Mouse (Mus musculus): ENCODE measurements around the gene Lrrc15. TPM values are rescaled to one million over a fixed set of nuclear protein-coding genes. Genes with fewer than 3 reads are reported as not detected.
A peak's percentile ranks its signal among the peaks of the same experiment; 100 is the strongest.

Gene Lrrc15
- polyA plus RNA-seq, 1 experiment from 2014 or later = 1.1 TPM

GRCm38 (mm10) chr16:30302686-30303085 lies 19.6 kb upstream of the Lrrc15 start:
- WGBS = 79% methylated on average over 6 of the region's 6 CpGs
- H3K9ac ChIP-seq = no peak overlapping the region
- H3K36me3 ChIP-seq = no peaks in the 10 kb centered on the region
- no peak overlapping the region for H3K27ac ChIP-seq
- peaks cover 22% of the 10 kb centered on the region for H3K27me3 ChIP-seq
- ATAC-seq (ENCODE audit: insufficient number of reproducible peaks, insufficient read depth, low FRiP score, low TSS enrichment) = no peak
- H3K4me3 ChIP-seq = no peak overlapping the region
- H3K4me1 ChIP-seq = no peaks in the 10 kb centered on the region
- no peaks in the 10 kb centered on the region for H3K9me3 ChIP-seq
- no peak overlapping the region for H3K4me2 ChIP-seq (replicated peaks)

GRCm38 (mm10) chr16:30299711-30300277 lies 16.7 kb upstream of the Lrrc15 start:
- Histone ChIP-seq H3K27me3 (0 out of 2 replicates have a peak, but pooled peaks cover 5% of the 10 kb centered on the region), H3K4me3 (no peak overlapping the region), H3K9me3 (no peaks in the 10 kb centered on the region), H3K27ac (no peak overlapping the region), H3K4me2 (replicated peaks) (no peak overlapping the region), H3K36me3 (no peaks in the 10 kb centered on the region), H3K4me1 (no peaks in the 10 kb centered on the region), H3K9ac (no peak overlapping the region)
- WGBS = 64% methylated on average over 10 of the region's 10 CpGs
- no peak for ATAC-seq (ENCODE audit: insufficient number of reproducible peaks, insufficient read depth, low FRiP score, low TSS enrichment)

- Histone ChIP-seq H3K27me3 (no peaks in the 10 kb centered on the region), H3K9ac (no peak overlapping the region), H3K4me2 (replicated peaks) (no peak overlapping the region), H3K4me1 (no peaks in the 10 kb centered on the region), H3K36me3 (no peaks in the 10 kb centered on the region), H3K27ac (no peak overlapping the region), H3K9me3 (no peaks in the 10 kb centered on the region), H3K4me3 (no peak overlapping the region)
- ATAC-seq (ENCODE audit: insufficient number of reproducible peaks, insufficient read depth, low FRiP score, low TSS enrichment) = no peak
- WGBS = 80% methylated on average over 7 of the region's 7 CpGs
These were observed 14.4 kb upstream of the Lrrc15 start for GRCm38 (mm10) chr16:30297450-30297849.

GRCm38 (mm10) chr16:30296601-30297275 lies 13.7 kb upstream of the Lrrc15 start:
- Histone ChIP-seq H3K27me3 (no peaks in the 10 kb centered on the region), H3K27ac (no peak overlapping the region), H3K9ac (no peak overlapping the region), H3K4me1 (no peaks in the 10 kb centered on the region), H3K36me3 (no peaks in the 10 kb centered on the region), H3K4me3 (no peak overlapping the region), H3K9me3 (no peaks in the 10 kb centered on the region), H3K4me2 (replicated peaks) (no peak overlapping the region)
- WGBS = 84% methylated on average over 11 of the region's 11 CpGs
- no peak for ATAC-seq (ENCODE audit: insufficient number of reproducible peaks, insufficient read depth, low FRiP score, low TSS enrichment)

- no peaks in the 10 kb centered on the region for H3K4me1 ChIP-seq
- WGBS = 85% methylated on average over 7 of the region's 7 CpGs
- no peaks in the 10 kb centered on the region for H3K36me3 ChIP-seq
- ATAC-seq (ENCODE audit: insufficient number of reproducible peaks, insufficient read depth, low FRiP score, low TSS enrichment) = no peak
- no peak overlapping the region for H3K4me3 ChIP-seq
- H3K27me3 ChIP-seq = no peaks in the 10 kb centered on the region
- H3K9me3 ChIP-seq = no peaks in the 10 kb centered on the region
- H3K4me2 ChIP-seq (replicated peaks) = no peak overlapping the region
- no peak overlapping the region for H3K27ac ChIP-seq
- H3K9ac ChIP-seq = no peak overlapping the region
These were observed 12.1 kb upstream of the Lrrc15 start for GRCm38 (mm10) chr16:30295106-30295505.

- no peaks in the 10 kb centered on the region for H3K9me3 ChIP-seq
- WGBS = 93% methylated on average over 6 of the region's 6 CpGs
- no peak for ATAC-seq (ENCODE audit: insufficient number of reproducible peaks, insufficient read depth, low FRiP score, low TSS enrichment)
- H3K4me1 ChIP-seq = peaks cover 8% of the 10 kb centered on the region
- 0 out of 2 replicates have a peak, but pooled peaks cover 3% of the 10 kb centered on the region for H3K27me3 ChIP-seq
- H3K36me3 ChIP-seq = no peaks in the 10 kb centered on the region
- H3K4me2 ChIP-seq (replicated peaks) = no peak overlapping the region
- no peak overlapping the region for H3K9ac ChIP-seq
- no peak overlapping the region for H3K4me3 ChIP-seq
- H3K27ac ChIP-seq = no peak overlapping the region
These were observed 7.4 kb upstream of the Lrrc15 start for GRCm38 (mm10) chr16:30290436-30290835.

GRCm38 (mm10) chr16:30285701-30286100 lies 2.6 kb upstream of the Lrrc15 start:
- no peak overlapping the region for H3K9ac ChIP-seq
- H3K27me3 ChIP-seq = peaks cover 19% of the 10 kb centered on the region
- H3K27ac ChIP-seq = no peak overlapping the region
- no peaks in the 10 kb centered on the region for H3K36me3 ChIP-seq
- no peak overlapping the region for H3K4me3 ChIP-seq
- H3K9me3 ChIP-seq = no peaks in the 10 kb centered on the region
- 37% methylated on average over 4 of the region's 4 CpGs for WGBS
- H3K4me1 ChIP-seq = peaks cover 29% of the 10 kb centered on the region
- H3K4me2 ChIP-seq (replicated peaks) = no peak overlapping the region
- ATAC-seq (ENCODE audit: insufficient number of reproducible peaks, insufficient read depth, low FRiP score, low TSS enrichment) = no peak

GRCm38 (mm10) chr16:30283743-30284337 lies 784 bp upstream of the Lrrc15 start:
- H3K9me3 ChIP-seq = no peaks in the 10 kb centered on the region
- H3K4me3 ChIP-seq = 0 out of 2 replicates have a peak overlapping the region, but pooled peaks have one; percentile 6
- WGBS = 3% methylated on average over 15 of the region's 15 CpGs
- H3K9ac ChIP-seq = 0 out of 2 replicates have a peak overlapping the region, but pooled peaks have one; percentile 2
- ATAC-seq (ENCODE audit: insufficient number of reproducible peaks, insufficient read depth, low FRiP score, low TSS enrichment) = no peak
- H3K4me1 ChIP-seq = peaks cover 36% of the 10 kb centered on the region
- no peak overlapping the region for H3K27ac ChIP-seq
- no peaks in the 10 kb centered on the region for H3K36me3 ChIP-seq
- H3K27me3 ChIP-seq = peaks cover 19% of the 10 kb centered on the region
- peak overlapping the region; percentile 55 for H3K4me2 ChIP-seq (replicated peaks)

GRCm38 (mm10) chr16:30280676-30281297 lies 2.3 kb downstream of the Lrrc15 start:
- Histone ChIP-seq H3K9me3 (no peaks in the 10 kb centered on the region), H3K27me3 (peaks cover 16% of the 10 kb centered on the region), H3K4me3 (no peak overlapping the region), H3K4me2 (replicated peaks) (peak overlapping the region; percentile 10), H3K4me1 (peaks cover 43% of the 10 kb centered on the region), H3K36me3 (no peaks in the 10 kb centered on the region), H3K27ac (peak overlapping the region; percentile 73; the same call in 1 of the 2 replicates), H3K9ac (peak overlapping the region; percentile 8; the same call in 1 of the 2 replicates)
- 1% methylated on average over 4 of the region's 4 CpGs for WGBS
- ATAC-seq (ENCODE audit: insufficient number of reproducible peaks, insufficient read depth, low FRiP score, low TSS enrichment) = no peak

GRCm38 (mm10) chr16:30278406-30278805 lies 4.7 kb downstream of the Lrrc15 start:
- Histone ChIP-seq H3K4me1 (peaks cover 44% of the 10 kb centered on the region), H3K36me3 (no peaks in the 10 kb centered on the region), H3K4me2 (replicated peaks) (no peak overlapping the region), H3K9ac (no peak overlapping the region), H3K27me3 (peaks cover 12% of the 10 kb centered on the region), H3K4me3 (no peak overlapping the region), H3K9me3 (no peaks in the 10 kb centered on the region), H3K27ac (no peak overlapping the region)
- ATAC-seq (ENCODE audit: insufficient number of reproducible peaks, insufficient read depth, low FRiP score, low TSS enrichment) = no peak
- WGBS = 78% methylated on average over 11 of the region's 11 CpGs

GRCm38 (mm10) chr16:30275558-30276340 lies 7.3 kb downstream of the Lrrc15 start:
- no peaks in the 10 kb centered on the region for H3K36me3 ChIP-seq
- no peaks in the 10 kb centered on the region for H3K27me3 ChIP-seq
- peaks cover 44% of the 10 kb centered on the region for H3K4me1 ChIP-seq
- no peak overlapping the region for H3K4me3 ChIP-seq
- 82% methylated on average over 15 of the region's 15 CpGs for WGBS
- no peak for ATAC-seq (ENCODE audit: insufficient number of reproducible peaks, insufficient read depth, low FRiP score, low TSS enrichment)
- no peaks in the 10 kb centered on the region for H3K9me3 ChIP-seq
- no peak overlapping the region for H3K9ac ChIP-seq
- no peak overlapping the region for H3K27ac ChIP-seq
- no peak overlapping the region for H3K4me2 ChIP-seq (replicated peaks)
